Mouse (Mus musculus) urinary bladder, adult 2 months (tissue): ENCODE results near the gene Adssl1. TPM values are rescaled to one million over a fixed set of nuclear protein-coding genes. Genes with fewer than 3 reads are reported as not detected.

ENCODE experiments used
- DNase-seq: peaks from one replicate; pipeline ENCODE4 v3.0.0; 2022; ENCODE audit warnings: low spot score
- polyA plus RNA-seq: library from polyadenylated mRNA; depleted of rRNA; stranded (reverse); fragments of >200 nt; gene quantifications from 2 replicates; pipeline ENCODE4 v1.2.3, GENCODE M21; 2012

Adssl1 gene
- polyA plus RNA-seq, 1 experiment, result 26.9 TPM

DNA sequence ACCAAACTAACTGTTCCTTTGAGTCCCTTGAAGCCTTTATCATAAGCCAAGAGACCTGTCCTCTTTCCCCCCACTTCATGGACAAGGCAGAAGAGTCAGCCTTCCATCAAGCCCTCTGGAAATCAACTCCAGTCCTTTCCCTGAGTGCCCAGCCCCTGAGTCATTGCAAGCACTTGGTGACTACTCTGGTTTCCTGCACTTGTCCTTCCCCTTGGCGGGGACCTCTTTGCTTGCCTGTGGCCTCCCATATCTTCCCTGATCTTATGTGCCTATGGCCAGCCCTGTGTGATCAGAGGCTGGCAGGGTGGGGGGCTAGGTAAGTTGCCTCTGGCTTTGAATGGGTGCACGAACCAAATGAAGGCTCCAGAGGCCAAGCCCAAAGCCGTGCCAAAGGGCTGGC is 2.1 kb downstream of the Adssl1 start:
- no peak for DNase-seq

DNA sequence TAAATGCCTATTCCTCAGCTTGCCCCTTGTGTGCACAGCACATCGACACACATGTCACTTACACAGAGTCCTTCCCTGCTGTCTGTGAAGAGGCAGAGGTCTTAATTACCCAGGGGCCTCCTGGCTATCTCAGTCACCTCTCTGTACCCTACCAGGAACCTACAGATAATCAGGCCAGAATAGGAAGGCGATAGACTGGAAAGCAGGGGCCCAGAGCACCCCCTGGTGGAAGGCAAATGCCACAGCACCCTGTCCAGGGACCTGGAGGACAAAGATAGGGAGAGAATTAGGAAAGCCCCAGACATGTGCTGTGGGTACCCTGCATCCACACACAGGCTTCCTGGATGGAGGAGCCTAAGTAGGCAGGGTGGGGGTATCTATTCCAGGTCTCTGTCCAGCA is 3.9 kb downstream of the Adssl1 start:
- DNase-seq, result no peak

DNA sequence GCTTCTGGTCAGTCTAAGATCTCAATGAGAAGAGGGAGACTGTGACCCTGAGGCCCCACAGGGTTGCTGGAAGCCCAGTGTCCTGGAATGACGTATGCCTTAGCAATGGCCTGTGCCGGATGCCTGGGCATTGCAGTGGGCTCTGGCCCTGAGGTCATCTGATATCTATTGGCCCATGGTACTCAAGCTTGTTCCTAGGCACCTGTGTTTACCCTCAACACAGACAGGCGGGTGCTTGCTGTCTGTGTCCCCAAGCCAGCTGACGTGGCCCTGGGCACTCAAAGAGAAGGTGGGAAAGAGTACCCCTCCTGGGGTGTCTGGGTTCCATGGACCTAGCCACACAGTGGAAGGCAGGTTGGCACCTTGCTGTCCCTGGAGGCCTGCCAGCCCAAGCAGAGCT is 5.9 kb downstream of the Adssl1 start:
- DNase-seq, result no peak

DNA sequence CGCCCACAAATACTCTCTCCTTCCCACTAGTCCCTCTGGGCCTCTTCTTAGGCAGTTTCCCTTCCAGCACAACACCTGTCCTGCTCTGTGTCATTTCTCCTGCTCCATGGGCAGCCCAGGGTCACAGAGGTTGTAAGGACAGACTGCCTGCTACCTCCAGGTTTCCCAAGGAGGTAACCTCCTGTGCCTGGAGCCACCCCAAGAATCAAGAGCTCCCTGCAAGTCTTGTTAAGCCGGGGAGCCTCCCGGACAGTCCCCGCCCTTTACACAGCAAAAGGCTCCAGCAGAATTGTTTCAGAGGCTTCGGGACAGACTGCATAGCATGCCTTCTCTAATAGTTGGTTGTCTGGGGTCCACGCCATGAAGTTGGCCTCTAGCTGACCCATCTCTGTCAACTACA is 6.6 kb downstream of the Adssl1 start:
- no peak for DNase-seq

DNA sequence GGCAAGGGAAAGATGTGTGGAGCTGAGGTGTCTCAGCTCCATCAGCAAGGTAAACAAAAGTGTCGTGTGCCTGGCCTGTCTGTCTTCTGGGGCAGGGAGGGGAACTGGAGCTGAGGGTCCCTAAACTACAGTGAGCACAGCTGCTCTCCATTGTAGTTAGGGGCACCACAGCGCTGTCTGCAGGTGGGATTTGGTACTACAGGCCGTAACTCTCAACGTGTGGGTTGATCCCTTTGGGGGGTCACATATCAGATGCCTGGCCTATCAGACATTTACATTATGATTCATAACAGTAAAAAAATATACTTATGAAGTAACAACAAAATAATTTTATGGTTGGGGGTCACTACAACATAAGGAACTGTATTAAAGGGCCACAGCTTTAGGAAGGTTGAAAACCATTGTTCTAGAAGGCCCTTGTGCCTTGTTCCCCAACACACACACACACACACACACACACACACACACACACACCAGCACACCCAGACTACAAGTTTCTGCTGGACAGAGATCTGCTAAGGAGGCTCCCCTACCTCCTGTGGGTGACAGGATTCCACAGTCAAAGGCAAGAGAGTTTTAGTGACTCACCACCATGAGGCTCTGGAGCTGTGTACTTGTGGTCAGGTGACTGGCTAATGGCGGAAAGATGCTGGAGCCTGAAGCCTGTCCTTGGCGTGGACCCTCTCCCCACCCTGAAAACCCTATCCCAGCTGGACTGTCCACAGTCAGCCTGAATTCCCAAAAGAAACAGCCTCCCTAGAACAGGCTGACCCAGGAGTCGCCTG is 7.4 kb downstream of the Adssl1 start:
- DNase-seq, result no peak

DNA sequence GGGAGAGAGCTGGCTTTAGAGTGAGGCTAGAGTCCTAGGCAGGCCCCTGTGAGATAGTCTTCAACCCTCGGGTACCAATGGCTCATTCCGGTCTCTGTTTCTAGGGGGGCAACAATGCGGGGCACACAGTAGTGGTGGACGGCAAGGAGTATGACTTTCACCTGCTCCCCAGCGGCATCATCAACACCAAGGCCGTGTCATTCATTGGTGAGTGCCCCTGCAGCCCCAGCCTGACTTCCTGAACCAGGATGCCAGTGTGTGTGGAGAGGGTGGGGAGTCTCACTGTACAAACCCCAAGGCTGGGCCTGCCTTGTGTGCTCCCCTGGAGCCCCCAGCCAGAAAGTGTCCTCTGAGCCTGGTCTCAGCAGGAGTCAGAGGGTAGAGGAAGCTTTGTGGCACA is 8.4 kb downstream of the Adssl1 start:
- no peak for DNase-seq

DNA sequence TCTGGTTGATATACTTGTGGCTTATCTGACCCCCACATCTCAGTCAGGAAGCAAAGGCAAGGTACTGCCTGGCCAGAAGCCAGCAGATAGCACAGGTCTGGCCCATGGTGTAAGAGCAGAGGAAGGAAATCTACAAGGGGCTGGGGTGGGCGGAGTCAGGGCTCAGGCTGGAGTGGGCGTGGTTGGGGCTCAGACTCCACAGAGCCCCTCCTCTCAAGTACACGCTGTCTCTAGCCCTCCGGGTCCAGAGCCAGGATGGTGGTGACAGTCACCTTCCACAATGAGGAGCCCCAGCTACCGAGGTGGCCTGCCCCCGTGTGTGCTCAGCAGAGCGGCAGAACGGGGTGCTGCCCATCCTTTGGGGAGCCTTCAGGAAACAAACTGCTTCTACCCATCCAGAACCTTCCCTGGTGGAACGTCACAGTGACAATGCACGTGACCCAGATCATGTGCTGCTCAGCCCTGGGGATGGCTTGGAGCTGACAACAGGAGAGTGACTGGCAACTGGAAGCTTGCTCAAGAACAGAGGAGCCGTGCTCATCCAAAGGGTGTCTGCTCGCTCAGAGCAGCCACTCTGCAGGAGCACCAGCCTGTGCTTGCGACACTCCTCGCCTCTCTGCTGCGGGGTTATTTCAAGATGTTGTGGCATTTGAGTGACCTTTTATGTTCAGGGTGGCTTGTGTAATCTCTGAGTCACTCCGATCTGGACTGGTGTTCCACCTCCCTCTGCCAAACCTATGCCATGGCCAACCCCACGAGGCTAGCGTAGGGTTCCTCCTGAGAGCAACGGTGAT is 9.3 kb downstream of the Adssl1 start:
- no peak for DNase-seq

DNA sequence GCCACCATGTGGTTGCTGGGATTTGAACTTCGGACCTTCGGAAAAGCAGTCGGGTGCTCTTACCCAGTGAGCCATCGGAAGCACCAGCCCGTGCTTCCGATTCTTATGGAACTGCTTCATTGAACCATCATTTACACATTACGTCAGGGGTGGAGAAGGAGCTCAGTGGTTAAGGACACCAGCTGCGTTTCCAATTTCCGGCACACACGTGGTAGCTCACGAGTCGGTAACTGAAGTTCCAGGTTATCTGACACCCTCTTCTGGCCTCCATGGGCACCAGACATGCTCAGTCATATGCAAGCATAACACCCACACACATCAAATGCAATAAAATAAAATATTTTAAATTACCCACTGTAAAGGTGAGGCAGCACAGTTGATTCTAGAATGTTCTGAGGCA is 10.2 kb downstream of the Adssl1 start:
- DNase-seq, result no peak

DNA sequence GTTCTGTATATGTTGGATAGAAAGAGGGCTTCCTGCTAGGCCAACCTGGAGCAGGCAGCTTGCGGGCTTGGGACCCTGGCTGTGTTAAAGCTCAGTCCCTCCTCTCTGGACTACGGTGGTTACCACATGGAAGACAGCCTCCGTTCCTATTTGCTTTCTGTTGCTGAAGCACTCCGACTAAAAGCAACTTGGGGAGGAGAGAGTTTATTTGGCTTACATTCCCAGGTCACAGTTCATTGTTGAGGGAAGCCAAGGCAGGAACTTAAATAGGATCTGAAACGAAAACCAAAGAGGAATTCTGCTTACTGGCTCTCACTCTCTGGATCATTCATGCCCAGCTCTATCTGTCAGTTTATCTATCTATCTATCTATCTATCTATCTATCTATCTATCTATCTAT is 11.0 kb downstream of the Adssl1 start:
- no peak for DNase-seq

DNA sequence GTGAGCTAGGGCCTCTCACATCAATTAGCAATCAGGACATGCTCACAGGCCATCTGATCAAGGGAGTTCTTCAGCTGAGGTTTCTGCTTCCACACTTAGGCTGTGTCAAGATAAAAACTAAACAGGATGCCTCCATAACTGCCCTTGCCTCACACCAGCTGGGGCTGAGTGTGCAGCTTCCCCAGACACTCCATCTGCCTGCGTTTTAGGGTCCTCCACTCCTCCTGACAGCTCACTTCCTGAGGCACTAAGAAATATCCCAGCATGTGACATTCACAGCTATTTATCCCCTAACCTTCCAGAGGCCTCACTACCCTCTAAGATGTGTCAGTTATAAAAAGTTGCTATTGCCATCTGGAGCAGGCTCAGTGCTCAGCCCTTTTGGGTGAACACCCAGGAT is 11.6 kb downstream of the Adssl1 start:
- no peak for DNase-seq

DNA sequence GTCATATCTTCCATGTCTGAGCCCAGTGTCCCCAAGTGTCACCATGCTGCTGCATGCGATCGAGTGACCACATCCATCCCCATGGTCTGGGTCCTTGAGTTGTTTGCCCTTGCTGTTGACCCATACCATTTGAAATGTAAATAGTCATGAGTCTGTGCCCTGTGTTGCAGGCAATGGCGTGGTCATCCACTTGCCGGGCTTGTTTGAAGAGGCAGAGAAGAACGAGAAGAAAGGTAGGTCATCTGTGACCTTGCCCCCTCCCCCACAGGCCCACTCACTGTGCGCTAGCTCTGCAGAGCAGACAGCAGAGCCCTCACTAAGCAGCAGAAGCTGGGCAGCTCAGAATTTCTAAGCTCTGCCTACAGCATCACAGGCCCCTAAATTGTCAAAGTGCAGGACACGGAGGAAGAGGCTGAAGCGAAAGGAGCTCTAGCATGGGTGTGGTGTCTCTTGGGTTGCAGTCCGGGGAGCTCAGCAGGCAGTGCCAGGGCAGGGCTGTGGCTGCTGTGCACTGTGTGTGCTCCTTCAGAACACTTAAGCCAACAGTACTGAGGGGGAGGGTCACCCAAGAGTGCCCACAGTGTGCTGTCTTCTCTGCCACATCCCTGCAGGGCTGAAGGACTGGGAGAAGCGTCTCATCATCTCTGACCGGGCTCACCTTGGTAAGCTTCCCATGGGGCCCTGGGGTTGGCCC is 12.4 kb downstream of the Adssl1 start:
- no peak for DNase-seq

DNA sequence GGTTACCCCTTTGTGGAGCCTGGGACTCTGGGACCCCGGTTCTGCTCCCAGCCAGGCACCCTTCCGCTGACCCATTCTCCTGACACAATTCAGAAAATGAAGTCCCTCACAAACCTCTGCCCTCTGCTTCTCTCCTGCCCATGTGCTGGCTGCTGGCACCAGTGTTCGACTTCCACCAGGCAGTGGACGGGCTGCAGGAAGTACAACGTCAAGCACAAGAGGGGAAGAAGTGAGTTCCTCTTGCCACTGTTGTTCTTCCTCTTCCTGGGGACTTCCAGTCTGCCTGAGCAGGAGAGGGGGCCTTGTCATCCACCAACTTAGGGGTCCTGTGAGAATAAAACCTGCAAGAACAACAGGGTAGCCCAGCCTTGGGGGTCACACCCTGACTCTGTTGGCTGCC is 13.1 kb downstream of the Adssl1 start:
- no peak for DNase-seq

DNA sequence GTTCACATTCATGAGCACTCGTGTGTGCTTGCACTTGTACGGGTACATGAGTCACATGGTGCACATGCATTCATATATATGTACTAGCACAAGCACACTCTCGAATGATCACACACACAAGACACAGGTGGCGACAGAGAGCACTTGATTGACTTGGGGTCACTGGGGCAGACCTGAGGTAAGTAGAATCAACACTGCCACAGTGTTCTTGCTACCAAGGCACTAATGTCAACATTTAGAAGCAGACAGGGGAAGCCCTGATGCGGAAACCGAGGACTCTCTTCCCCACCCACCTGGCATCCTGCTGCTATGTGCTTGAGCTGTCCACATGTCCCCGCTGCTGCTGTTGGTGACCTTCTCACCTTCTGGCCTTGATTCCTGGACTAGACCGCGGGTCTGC is 13.8 kb downstream of the Adssl1 start:
- no peak for DNase-seq

DNA sequence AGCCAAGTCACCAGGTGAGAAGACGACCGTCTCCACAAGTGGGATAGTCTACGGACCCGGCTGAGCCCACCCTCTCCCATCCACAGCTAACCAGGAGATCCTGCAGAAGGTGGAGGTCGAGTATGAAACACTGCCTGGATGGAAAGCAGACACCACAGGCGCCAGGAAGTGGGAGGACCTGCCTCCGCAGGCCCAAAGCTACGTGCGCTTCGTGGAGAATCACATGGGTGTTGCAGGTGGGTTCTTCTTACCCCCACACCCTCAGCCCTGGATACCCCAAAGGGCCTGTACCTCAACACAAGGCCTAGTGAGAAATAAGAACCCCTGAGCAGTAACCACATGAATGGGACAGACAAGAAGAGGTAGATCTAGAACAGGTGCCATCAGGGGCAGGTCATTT is 19.7 kb downstream of the Adssl1 start:
- DNase-seq, result no peak

DNA sequence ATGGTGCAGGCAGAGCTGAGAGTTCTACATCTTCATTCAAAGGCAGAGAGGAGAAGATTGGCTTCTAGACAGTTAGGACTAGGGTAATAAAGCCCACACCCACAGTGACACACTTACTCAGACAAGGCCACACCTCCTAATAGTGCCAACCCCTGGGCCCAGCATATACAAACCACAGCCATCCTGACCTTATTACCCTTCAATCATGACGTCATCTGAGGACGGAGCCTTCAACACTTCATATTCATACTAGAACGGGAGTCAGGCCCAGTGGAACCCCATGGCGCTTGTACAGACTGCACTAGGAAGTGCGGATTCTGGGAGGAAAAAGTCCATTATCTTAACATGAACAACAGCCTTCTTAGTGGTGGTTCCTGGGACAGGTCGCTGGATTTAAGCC is 23.3 kb downstream of the Adssl1 start:
- no peak for DNase-seq

DNA sequence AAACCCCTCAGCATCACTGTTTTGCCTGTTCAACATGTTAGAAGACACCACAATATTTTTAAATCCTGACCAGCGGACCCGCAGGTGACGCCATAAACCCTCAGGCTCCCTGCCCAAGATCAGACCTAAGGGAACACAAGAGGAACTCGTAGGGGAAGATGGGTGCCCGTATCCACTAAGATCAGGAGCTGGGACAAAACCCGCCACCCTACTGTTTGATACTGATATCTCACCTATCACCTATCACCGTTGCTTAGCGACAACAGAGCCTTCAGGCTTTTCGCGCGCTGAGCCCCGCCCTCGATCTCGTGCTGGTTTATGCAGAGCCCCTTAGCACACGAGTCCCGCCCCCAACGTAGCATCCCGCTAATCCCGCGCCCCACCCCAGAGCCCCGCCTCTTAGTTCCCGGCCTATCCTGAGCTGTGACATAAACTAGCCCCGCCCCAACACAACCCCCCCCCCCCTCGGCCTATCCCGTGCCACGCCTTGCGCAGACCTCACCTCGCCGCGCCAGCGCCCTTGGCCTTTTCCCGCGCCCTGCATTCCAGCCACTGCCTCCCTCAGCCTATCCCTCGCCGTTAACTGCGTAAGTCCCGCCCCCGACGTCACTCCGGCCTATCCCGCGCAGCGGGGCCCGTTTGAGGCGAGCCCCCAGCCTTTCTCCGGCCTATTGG is 24.5 kb downstream of the Adssl1 start, which contains the start of gene Siva1:
Siva1 (plus strand) TSS at position 500 of the 675 bp plus-strand sequence.
- DNase-seq, result peak; percentile 96

DNA sequence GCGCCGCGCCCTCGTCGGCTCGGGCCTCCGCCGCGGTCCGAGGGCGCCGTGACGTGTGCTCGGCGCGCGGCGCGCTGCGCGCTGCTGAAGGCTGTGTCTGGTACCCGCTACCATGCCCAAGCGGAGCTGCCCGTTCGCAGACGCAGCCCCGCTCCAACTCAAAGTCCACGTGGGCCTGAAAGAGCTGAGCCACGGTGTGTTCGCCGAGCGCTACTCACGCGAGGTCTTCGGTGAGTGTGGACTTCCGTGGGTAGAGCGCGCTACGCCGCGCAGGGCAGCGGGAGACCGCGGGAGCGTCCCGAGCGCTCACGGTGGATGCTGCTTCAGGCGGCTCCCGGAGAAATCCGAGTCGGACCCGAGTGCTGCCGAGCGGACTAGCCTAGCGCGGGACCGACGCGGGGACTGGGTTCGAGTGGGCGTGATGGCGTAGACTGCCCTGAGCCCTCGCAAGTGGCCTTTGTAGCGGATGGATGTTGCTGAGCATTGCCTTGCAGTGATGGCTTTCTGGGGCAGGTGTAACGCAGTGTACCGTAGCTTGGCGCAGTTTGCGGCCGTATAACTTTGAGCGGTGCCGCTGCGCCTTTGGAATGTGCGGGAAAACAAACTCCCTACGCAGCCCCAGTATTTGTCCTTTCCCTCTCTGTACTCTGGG is 25.1 kb downstream of the Adssl1 start:
- no peak for DNase-seq

DNA sequence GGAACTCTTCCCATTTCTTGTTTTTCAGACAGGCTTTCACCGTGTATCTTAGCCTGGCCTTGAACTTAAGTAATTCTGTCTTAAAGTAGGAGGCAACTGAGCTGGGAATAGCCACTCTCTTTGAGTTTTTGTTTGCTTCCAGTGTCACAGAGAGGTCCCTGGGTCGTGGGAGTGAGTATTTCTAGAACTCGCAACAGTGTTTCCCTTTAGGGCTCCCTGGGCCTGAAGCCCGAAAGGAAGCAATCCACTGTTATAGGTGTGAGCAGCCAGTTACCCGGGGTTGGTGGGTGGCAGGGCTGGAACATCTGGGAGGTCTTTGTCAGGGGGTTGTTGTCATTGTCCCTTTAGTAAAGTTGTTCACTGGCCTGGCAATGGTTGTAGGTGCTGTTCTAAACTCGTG is 26.3 kb downstream of the Adssl1 start:
- DNase-seq, result no peak

DNA sequence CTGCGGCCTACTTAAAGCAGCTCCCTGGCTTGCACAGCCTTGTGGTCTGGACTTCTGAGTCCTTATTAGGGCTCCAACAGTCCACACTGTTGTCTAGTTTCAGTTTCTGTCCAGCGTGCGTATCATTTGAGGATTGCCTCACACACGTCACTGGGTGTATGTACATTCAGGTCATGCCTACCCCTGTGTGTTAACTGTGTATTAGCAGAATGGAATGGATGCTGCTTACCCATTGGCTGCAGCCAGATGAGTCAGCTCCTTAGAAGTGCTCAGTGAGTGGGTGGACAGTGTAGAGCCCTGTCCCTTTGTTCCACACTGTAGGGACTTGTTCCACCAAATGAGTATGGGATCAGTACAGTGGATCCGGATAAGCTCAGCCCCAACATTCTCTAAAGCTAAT is 28.2 kb downstream of the Adssl1 start:
- no peak for DNase-seq

DNA sequence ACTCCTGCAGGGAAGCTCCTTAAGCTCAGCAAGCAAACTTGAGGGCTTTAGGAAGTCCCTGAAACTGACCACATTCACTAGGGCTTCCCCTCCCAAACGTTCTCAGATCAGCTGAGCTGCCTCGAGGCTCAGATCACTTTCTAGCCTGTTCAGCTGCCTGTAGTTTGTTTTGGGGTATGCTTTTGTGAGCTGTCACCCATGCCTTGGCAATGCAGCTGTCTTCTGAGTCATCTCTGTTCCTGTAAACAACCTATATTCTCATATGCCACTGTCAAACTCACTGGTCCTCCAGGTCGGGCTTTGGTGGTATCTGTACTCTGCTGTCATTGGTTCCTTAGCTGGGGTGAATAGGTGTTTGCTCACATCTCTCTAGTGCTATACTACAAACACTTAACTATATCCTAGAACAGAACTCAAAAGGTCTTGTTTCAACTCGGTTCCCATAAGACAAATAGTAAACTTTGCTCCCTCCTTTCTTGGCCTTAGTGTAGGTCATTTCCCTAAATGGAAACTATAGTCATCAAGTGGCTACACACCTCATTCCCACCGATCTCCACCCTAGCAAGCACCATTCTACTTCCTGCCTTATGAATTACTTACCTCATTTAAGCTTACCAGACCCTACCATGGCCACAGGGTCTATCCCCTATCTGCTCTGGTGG is 32.1 kb downstream of the Adssl1 start:
- DNase-seq, result no peak
